Mouse (Mus musculus) myocyte (in vitro differentiated cells): ENCODE data around the gene 1700123O20Rik.

ENCODE experiments used
- MYOD1 ChIP-seq, 3 experiments: IDR thresholded peaks; one replicate each; pipeline ENCODE4 v1.6.1; 2011; ENCODE audit warnings: control low read depth in 2 of 3, low read depth in 2 of 3, mild to moderate bottlenecking in 2 of 3, moderate library complexity in 1 of 3; ENCODE audit not compliant: insufficient read length in 2 of 3, control insufficient read depth in 1 of 3
- POLR2A ChIP-seq: IDR thresholded peaks from one replicate; pipeline ENCODE4 v1.6.1; 2011; ENCODE audit warnings: low read depth, mild to moderate bottlenecking, control low read depth, moderate library complexity; ENCODE audit not compliant: insufficient read length

DNA sequence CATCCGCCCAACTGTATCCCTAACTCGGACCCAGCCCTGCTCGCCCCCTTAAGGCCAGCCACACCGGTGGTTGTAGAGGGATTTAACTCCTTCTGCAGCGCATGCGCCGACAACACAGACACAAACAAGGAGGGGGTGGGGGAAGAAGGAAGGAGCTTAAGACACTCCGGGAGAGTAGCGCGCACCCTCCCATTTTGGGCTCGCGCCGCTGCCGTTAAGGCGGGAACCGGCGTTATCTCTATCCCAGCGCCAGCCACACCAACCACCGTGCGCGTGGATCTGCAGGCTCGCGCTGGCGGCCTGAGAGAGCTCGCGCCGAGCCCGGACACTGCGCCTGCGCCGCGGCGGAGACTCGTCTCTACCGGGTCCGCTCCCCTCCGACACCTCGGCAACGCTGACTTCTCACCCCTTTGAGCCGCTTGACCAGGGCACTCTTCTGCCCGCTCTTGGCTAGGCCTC is at the start of gene 1700123O20Rik:
- no peak for TF ChIP-seq POLR2A
- no peak for TF ChIP-seq MYOD1 (IDR thresholded peaks at IDR 0.05; ENCODE audit: control insufficient read depth in 1 of 3, insufficient read length in 2 of 3, low read depth in 2 of 3)
